Mouse (Mus musculus) embryo, embryonic 11 days (tissue): ENCODE results near the gene Ensa.
"Not testable (repeated sequence)": the region's sequence is repeated elsewhere in the genome, so short reads cannot be mapped to it uniquely, and the experiment has no call there.

Experiments used
- DNase-seq: peaks from one replicate; pipeline ENCODE4 v3.0.0-alpha.2; 2015

The Ensa gene

GRCm38 (mm10) chr3:95645313-95646235 lies 20.8 kb downstream of the Ensa start:
- peak; percentile 19 for DNase-seq

GRCm38 (mm10) chr3:95648016-95648415 lies 23.2 kb downstream of the Ensa start:
- no peak for DNase-seq

DNA sequence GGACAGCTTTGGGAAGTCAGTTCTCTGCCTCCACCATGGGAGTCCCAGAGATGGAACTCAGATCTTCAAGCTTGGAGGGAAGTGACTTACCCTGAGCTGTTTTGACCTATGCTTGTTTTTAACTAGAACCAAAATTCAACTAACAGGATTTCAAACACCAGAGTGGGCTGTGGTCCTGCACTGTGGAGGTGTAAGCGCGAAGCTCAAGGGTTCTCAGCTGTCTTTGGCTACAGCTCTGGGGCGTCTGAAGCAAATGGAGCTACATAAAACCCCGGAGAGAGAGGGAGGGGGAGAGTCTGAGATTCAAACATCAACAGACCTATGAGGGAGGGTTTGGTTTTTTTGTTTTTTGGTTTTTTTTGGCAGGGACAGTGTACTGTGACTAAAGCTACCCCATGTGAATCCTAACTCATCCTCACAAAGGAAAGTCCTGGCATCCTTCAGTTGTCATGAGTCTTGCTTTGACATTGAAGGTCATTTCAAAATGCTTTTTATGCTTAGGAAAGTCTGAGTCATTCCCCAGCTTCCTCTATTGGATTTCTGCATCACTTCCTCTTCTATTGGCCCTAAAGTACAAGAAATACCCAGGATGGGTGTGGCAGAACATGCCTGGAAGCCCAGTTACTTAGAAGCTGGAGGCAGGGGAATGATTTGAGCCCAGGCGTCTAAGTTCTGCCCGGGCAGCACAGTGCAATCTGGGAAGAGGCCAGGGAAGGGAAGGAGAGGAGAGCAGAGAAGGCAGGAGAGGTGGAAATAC lies 25.7 kb downstream of the Ensa start:
- DNase-seq = no peak

DNA sequence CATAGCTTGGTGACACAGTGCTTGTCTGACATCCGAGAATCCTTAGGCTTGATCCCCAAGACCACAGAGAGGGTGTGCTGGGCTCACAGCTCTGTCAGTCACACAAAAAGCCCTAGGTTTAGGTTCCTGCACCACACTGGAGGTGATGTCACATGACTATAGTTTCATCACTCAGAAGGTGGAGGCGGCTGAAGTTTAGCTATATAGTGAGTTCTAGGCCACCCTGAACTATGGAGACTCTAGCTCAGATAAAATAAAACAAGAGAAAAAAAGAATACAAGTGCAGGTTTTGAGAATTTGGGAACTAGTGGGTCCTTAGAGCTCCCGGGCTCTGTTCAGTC lies 26.2 kb downstream of the Ensa start:
- no peak for DNase-seq

DNA sequence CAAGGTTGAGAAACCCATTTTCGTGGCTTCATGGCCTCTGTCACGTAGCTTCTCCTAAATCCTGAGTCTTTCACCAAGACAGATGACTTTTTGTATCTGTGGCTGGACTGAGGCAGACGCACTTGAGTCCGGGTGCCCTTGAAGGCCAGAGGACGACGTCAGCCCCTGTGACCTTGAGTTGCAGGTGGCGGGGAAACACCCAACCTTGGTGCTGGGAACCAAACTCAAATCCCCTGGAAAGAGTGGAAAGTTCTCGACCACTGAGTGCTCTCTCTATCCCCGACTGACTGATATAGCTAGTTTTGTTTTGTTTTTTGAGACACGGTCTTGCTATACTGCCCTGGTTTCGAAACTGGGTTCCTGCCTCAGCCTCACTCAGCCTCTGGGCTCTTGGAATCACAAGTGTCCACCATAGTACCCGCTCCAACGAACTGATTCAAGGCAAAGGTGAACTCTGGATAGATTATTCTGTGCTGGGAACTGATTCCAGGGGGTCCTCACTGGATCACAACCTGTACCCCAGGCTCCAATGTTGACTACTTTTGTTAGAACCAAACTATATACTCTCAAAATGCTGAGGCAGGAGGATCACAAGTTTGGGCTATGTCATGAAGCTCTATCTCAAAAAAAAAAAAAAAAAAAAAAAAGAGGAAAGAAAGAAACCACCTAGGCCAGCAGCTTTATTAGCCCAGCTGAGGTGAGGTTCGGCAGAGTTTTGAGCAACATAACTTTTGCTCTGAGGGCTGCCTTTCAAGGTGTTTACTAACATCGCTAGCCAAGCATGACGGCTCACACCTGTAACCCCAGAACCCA lies 26.8 kb downstream of the Ensa start:
- DNase-seq = no peak

- peak; percentile 26 for DNase-seq
These were observed 27.5 kb downstream of the Ensa start for GRCm38 (mm10) chr3:95652204-95652811.

GRCm38 (mm10) chr3:95652871-95653270 lies 28.1 kb downstream of the Ensa start:
- no peak for DNase-seq

- DNase-seq = peak; percentile 60
These were observed 28.8 kb downstream of the Ensa start for GRCm38 (mm10) chr3:95653473-95654034.

DNA sequence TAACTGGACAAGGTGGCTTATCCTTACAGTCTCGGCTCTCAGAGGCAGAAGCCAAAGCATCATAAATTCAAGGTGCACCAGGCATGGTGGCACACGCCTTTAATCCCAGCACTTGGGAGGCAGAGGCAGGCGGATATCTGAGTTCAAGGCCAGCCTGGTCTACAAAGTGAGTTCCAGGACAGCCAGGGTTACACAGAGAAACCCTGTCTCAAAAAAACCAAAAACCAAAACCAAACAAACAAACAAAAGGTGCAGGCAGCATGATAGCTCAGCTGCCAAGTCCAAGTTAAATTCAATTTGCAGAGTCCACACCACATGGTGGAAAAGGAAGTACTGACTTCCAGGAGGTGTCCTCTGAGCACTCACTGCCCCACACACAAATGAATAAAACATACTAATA lies 29.6 kb downstream of the Ensa start:
- DNase-seq = not testable (repeated sequence)

DNA sequence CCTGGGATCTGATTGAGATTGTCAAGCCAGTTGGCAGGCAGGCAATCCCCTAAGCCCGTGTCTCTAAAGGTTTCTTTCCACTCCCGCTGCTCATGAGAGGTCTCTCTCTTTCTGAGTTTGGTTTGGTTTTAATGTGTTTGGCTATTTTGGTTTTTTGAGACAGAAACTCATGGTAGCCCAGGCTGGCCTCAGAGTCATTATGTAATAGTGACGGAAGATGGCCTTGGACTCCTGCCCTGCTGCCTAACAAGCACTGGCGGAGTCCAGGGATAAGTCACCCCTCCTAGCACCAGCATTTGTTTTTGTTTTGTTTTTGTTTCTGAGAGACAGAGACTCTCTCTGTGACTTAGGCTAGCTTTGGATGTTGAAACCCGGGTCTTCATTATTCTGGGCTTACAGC lies 30.6 kb downstream of the Ensa start:
- no peak for DNase-seq

- DNase-seq = no peak
These were observed 32.3 kb downstream of the Ensa start for GRCm38 (mm10) chr3:95657108-95657507.

- DNase-seq = no peak
These were observed 32.9 kb downstream of the Ensa start for GRCm38 (mm10) chr3:95657711-95658110.

GRCm38 (mm10) chr3:95658236-95658867 lies 33.6 kb downstream of the Ensa start, which contains the start of gene Mcl1:
Gene Mcl1, plus strand, starts transcription at chr3:95658788.
- DNase-seq = peak; percentile 98

DNA sequence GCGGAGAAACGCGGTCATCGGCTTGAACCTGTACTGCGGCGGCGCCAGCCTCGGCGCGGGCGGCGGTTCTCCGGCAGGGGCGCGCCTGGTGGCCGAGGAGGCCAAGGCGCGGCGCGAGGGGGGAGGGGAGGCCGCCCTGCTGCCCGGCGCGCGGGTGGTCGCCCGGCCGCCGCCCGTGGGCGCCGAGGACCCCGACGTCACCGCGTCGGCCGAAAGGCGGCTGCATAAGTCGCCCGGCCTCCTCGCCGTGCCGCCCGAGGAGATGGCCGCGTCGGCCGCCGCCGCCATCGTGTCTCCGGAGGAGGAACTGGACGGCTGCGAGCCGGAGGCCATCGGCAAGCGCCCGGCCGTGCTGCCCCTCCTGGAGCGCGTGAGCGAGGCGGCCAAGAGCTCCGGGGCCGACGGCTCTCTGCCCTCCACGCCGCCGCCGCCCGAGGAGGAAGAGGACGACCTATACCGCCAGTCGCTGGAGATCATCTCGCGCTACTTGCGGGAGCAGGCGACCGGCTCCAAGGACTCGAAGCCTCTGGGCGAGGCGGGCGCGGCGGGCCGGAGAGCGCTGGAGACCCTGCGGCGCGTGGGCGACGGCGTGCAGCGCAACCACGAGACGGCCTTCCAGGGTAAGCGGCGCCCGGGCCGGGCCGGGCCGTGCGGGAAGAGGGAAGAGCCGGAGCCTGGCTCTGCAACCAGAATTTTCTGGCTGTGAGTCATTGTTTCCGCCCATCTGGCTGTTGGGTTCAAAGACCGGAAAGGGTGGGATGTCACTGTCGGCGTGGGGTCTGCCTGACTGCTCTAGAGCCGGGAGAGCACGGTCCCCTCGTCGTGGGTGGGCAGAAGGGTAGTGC lies 34.3 kb downstream of the Ensa start:
- DNase-seq = peak; percentile 88

- no peak for DNase-seq
These were observed 35.2 kb downstream of the Ensa start for GRCm38 (mm10) chr3:95659948-95660347.

DNA sequence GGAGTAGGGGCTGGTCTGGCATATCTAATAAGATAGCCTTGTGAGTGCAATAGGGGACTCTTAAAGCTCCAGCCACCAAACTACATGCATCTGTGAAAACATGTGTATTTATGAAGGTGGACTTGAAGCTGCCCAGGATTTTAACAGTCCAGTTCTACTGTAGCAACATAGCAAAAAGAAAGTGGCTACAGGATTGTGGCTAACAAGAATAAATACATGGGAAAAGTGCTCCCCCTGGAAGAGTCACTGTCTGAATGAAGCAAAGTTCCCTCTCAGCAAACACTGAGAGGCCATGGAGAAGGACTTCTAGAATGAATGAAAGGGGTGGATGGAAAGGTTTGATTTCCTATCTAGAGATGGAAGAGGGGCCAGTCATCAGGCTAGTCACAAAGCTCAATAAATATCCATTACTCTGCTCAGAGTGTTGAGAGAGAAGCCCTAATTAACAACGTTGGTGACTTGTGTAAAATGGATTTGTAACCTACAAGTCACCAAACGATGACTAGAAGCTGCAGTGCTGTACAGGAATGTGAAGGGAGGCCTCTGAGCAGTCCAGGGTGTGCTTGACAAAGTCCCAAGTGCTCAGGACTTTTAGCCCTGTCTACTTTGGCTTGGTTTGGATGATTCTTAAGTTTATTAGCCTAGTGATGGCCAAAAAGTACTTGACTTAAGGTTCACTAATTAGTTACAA lies 36.1 kb downstream of the Ensa start:
- no peak for DNase-seq

DNA sequence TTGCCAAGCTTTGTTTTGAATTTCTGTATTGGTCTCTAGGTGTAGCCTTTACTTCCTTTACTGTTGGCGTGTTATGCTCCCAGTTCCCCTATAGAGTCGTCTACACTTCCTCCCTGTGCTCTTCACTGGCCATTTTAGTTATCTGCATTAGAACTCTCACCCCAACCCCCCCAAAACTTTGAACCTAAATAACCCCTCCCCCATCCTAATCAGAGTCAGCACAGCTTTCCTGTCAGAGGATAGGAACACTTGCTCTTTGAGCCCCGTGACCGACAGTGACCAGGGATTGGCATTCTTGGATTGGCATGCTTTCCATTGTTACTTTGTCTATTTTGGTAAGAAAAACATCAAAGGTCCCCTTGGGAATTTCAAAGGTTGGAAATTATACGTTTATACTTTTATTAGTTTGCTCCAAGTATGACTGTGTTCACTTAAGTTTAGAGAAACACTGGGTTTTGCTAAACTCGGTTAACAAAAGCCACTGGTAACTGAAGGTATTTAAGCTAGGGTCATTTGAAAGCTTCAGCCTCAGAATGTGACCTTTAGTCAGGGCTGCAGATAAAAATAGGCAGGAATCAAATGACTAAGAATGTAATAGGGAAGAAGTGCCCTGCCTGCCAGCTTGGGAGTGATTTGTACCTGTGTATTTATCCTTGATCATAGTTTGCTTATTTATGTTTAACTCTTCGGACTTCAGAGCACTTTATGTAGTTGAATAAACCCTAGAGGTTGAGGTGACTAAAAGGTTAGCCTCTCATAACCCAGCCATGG lies 37.3 kb downstream of the Ensa start:
- no peak for DNase-seq

GRCm38 (mm10) chr3:95662724-95663449 lies 38.1 kb downstream of the Ensa start:
- DNase-seq = no peak

- DNase-seq = no peak
These were observed 38.7 kb downstream of the Ensa start for GRCm38 (mm10) chr3:95663486-95663885.
